In the genomic region with DNA sequence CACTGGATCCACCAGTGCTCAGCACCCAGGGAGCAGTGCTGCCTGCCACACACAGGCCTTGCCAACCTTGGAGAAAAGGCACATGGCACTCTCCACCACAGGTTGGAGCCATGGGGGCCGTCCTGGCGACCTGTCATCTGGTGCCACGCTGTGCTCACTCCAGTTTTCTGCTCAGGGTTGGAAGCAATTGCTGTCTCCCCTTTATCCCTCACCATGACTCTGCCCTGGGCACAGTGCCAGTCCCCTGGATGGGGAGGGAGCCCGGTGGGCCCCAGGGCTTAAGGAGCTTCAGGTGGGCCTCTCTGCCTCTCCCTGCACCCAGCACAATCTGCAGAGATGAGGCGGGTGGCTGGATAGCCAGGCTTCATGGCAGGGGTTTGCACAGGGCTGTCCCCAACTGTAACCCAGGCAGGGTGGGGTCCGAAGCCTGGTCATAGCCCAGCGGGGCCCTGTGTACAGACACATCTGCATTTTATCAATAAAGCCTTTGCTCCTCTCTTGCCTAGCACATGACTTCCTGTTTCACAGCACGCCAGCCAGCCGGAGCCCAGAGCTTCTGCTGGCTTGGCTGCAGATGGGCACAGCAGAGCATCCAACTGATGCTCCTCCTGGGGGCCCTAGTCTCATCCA, we compare ENCODE assay signal across 13 mouse cellular contexts. TPM values are rescaled to one million over a fixed set of nuclear protein-coding genes. Genes with fewer than 3 reads are reported as not detected.
DNase-seq lines count a peak whose midpoint lies in the region; ATAC-seq and TF ChIP-seq lines count a peak whose summit lies in the region.
"Had no signal": no experiment of that assay in that cellular context is flagged by ENCODE, and none has a peak within 500 bp of the region (broad histone marks: within the 10 kb centered on the region; RNA-seq: fewer than 3 reads in every experiment).

No protein-coding gene starts in this region.

- no peak overlapping the region for H3K4me2 ChIP-seq in forebrain, postnatal 0 days (ENCODE audit: low read depth)
- no peak overlapping the region for H3K4me2 ChIP-seq in forebrain, embryonic 11.5 days (ENCODE audit: low read depth, low read length, severe bottlenecking)
- H3K4me2 ChIP-seq in intestine, embryonic 16.5 days (ENCODE audit: low read depth, low read length), result no peak overlapping the region

- no peak overlapping the region for H3K4me3 ChIP-seq in forebrain, postnatal 0 days (ENCODE audit: low read depth, low read length)
- H3K4me3 ChIP-seq in forebrain, embryonic 11.5 days (ENCODE audit: low read depth, low read length), result no peak overlapping the region
- no peak overlapping the region for H3K4me3 ChIP-seq in bone marrow macrophage, adult 2 months (ENCODE audit: insufficient read depth, low read length)
- H3K4me3 ChIP-seq in intestine, embryonic 16.5 days (ENCODE audit: low read length), result no peak overlapping the region

- H3K36me3 ChIP-seq in forebrain, postnatal 0 days (ENCODE audit: insufficient read depth), result no peaks in the 10 kb centered on the region
- no peaks in the 10 kb centered on the region for H3K36me3 ChIP-seq in forebrain, embryonic 11.5 days (ENCODE audit: control insufficient read depth, insufficient read depth, low read length)
- H3K36me3 ChIP-seq in intestine, embryonic 16.5 days (ENCODE audit: control insufficient read depth, insufficient read depth, low read length), result no peaks in the 10 kb centered on the region

- no peaks in the 10 kb centered on the region for H3K4me1 ChIP-seq in forebrain, postnatal 0 days (ENCODE audit: insufficient read depth)
- peaks cover 3% of the 10 kb centered on the region; the same call in 1 of the 2 replicates for H3K4me1 ChIP-seq in forebrain, embryonic 11.5 days (replicated peaks; ENCODE audit: control insufficient read depth, insufficient read depth, low read length)
- H3K4me1 ChIP-seq in bone marrow macrophage, adult 2 months (ENCODE audit: control insufficient read depth, insufficient read depth, low read length), result peaks cover 12% of the 10 kb centered on the region
- peaks cover 6% of the 10 kb centered on the region; the same call in 1 of the 2 replicates for H3K4me1 ChIP-seq in intestine, embryonic 16.5 days (ENCODE audit: control insufficient read depth, insufficient read depth, low read length)

- no peak for TF ChIP-seq POLR2A in bone marrow macrophage, adult 2 months (IDR thresholded peaks at IDR 0.05; ENCODE audit: borderline replicate concordance, low read depth, low read length)

- DNase-seq in forebrain, postnatal 0 days, result no peak
- DNase-seq in forebrain, embryonic 11.5 days (ENCODE audit: low spot score), result no peak
- peak; percentile 51 to 61 for DNase-seq in layer of hippocampus, postnatal 10 days (ENCODE audit: low spot score in 2 of 2)
- no peak for DNase-seq in layer of hippocampus, adult 8-10 months (ENCODE audit: low spot score in 2 of 2)
- no peak for DNase-seq in yolk sac, embryonic 10.5 days (ENCODE audit: low spot score)
- no peak for DNase-seq in lung, postnatal 4 days

- H3K27me3 ChIP-seq in forebrain, postnatal 0 days (ENCODE audit: insufficient read depth, low read length), result no peaks in the 10 kb centered on the region
- no peaks in the 10 kb centered on the region for H3K27me3 ChIP-seq in forebrain, embryonic 11.5 days (ENCODE audit: control insufficient read depth, insufficient read depth, low read length)
- no peaks in the 10 kb centered on the region for H3K27me3 ChIP-seq in intestine, embryonic 16.5 days (replicated peaks; ENCODE audit: control insufficient read depth, insufficient read depth, low read length)

- no peaks in the 10 kb centered on the region for H3K9me3 ChIP-seq in forebrain, postnatal 0 days (ENCODE audit: low read length)
- no peaks in the 10 kb centered on the region for H3K9me3 ChIP-seq in forebrain, embryonic 11.5 days (ENCODE audit: control insufficient read depth, low read length)
- H3K9me3 ChIP-seq in intestine, embryonic 16.5 days (ENCODE audit: control insufficient read depth, low read length), result no peaks in the 10 kb centered on the region

- no peak for TF ChIP-seq CTCF in forebrain, postnatal 0 days (IDR thresholded peaks at IDR 0.05; ENCODE audit: low read depth)
- TF ChIP-seq CTCF in bone marrow macrophage, adult 2 months (IDR thresholded peaks at IDR 0.05; ENCODE audit: low read depth, low read length), result no peak

- H3K27ac ChIP-seq in forebrain, postnatal 0 days (ENCODE audit: low read depth, low read length), result no peak overlapping the region
- H3K27ac ChIP-seq in forebrain, embryonic 11.5 days (ENCODE audit: low read depth, low read length), result no peak overlapping the region
- peak overlapping the region; percentile 57 for H3K27ac ChIP-seq in bone marrow macrophage, adult 2 months (ENCODE audit: insufficient read depth, low read depth, low read length)
- no peak overlapping the region for H3K27ac ChIP-seq in intestine, embryonic 16.5 days (ENCODE audit: low read length)

- 66% methylated on average over 9 of the region's 9 CpGs for WGBS in forebrain, postnatal 0 days
- WGBS in forebrain, embryonic 11.5 days, result 79% methylated on average over 9 of the region's 9 CpGs
- 69% methylated on average over 9 of the region's 9 CpGs for WGBS in intestine, embryonic 16.5 days

- ATAC-seq in forebrain, postnatal 0 days, result peak; percentile 37; the same call in 1 of the 2 replicates
- ATAC-seq in forebrain, embryonic 11.5 days (replicated peaks; ENCODE audit: low FRiP score), result no peak
- ATAC-seq in intestine, embryonic 16.5 days, result no peak

- no peak overlapping the region for H3K9ac ChIP-seq in forebrain, postnatal 0 days
- H3K9ac ChIP-seq in forebrain, embryonic 11.5 days (ENCODE audit: low read length), result no peak overlapping the region
- H3K9ac ChIP-seq in intestine, embryonic 16.5 days (ENCODE audit: low read depth, low read length), result peak overlapping the region; percentile 16; the same call in 1 of the 2 replicates

RNA-seq across cellular contexts. Expression of gene Ankrd2, which starts 1.5 kb away (rescaled TPM):
- total RNA-seq in forebrain, postnatal 0 days (2014; rRNA removed), result 0.69 TPM in 1 of 2 replicates, not detected in the other
- 1.2 and 1.4 TPM in 2 replicates for polyA plus RNA-seq in forebrain, postnatal 0 days (2015; fragmentation: Nextera tagmentation; extraction: Ambion mirVana)
- not detected in 2 replicates for polyA plus RNA-seq in forebrain, embryonic 11.5 days (2014; fragmentation: Nextera tagmentation; extraction: Ambion mirVana)
- total RNA-seq in layer of hippocampus, postnatal 10 days (2021), result under 1 TPM; 0.34 to 0.40 TPM
- under 1 TPM in 2 of 4 experiments, not detected in 2; 0.30 to 0.47 TPM for total RNA-seq in layer of hippocampus, adult 8-10 months (2022)
- not detected in 2 replicates for polyA plus RNA-seq in bone marrow macrophage, adult 2 months (2012; ENCODE audit: insufficient read depth, insufficient read length, missing spikeins)
- 0.16 TPM in 1 of 2 replicates, not detected in the other for polyA plus RNA-seq in intestine, embryonic 16.5 days (2015; fragmentation: Nextera tagmentation; extraction: Ambion mirVana)
- total RNA-seq: CH12.LX; hematopoietic stem cell, adult 5-6 weeks; left cerebral cortex, postnatal 36 days had no signal
- polyA plus RNA-seq: small intestine, adult 2 months had no signal

RNA-seq across cellular contexts. Expression of gene Hoga1, which starts 11.1 kb away (rescaled TPM):
- 3.3 and 3.6 TPM in 2 replicates for total RNA-seq in forebrain, postnatal 0 days (2014; rRNA removed)
- 2.8 and 3.5 TPM in 2 replicates for polyA plus RNA-seq in forebrain, postnatal 0 days (2015; fragmentation: Nextera tagmentation; extraction: Ambion mirVana)
- 1.1 and 1.9 TPM in 2 replicates for polyA plus RNA-seq in forebrain, embryonic 11.5 days (2014; fragmentation: Nextera tagmentation; extraction: Ambion mirVana)
- 1 to 10 TPM; 9.1 to 9.3 TPM for total RNA-seq in layer of hippocampus, postnatal 10 days (2021)
- total RNA-seq in layer of hippocampus, adult 8-10 months (2022), result 10 to 100 TPM in 1 of 4 experiments, 1 to 10 TPM in 3; 7.2 to 11.6 (median 8.9) TPM
- polyA plus RNA-seq in bone marrow macrophage, adult 2 months (2012; ENCODE audit: insufficient read depth, insufficient read length, missing spikeins), result 1.9 and 2.3 TPM in 2 replicates
- 2.2 and 2.7 TPM in 2 replicates for polyA plus RNA-seq in intestine, embryonic 16.5 days (2015; fragmentation: Nextera tagmentation; extraction: Ambion mirVana)
- total RNA-seq: CH12.LX had no signal

RNA-seq across cellular contexts. Expression of gene 4933411K16Rik, which starts 17.8 kb away (rescaled TPM):
- total RNA-seq in forebrain, postnatal 0 days (2014; rRNA removed), result 0.15 and 0.24 TPM in 2 replicates
- polyA plus RNA-seq in forebrain, postnatal 0 days (2015; fragmentation: Nextera tagmentation; extraction: Ambion mirVana), result not detected in 2 replicates
- polyA plus RNA-seq in forebrain, embryonic 11.5 days (2014; fragmentation: Nextera tagmentation; extraction: Ambion mirVana), result 0.13 TPM in 1 of 2 replicates, not detected in the other
- 1 to 10 TPM in 1 of 2 experiments, under 1 TPM in 1; 0.71 to 1.4 TPM for total RNA-seq in layer of hippocampus, postnatal 10 days (2021)
- total RNA-seq in layer of hippocampus, adult 8-10 months (2022), result 1 to 10 TPM; 1.7 to 2.7 (median 2.1) TPM
- polyA plus RNA-seq in bone marrow macrophage, adult 2 months (2012; ENCODE audit: insufficient read depth, insufficient read length, missing spikeins), result 0.54 TPM in 1 of 2 replicates, not detected in the other
- polyA plus RNA-seq in intestine, embryonic 16.5 days (2015; fragmentation: Nextera tagmentation; extraction: Ambion mirVana), result 0.16 TPM in 1 of 2 replicates, not detected in the other
- total RNA-seq: CH12.LX; hematopoietic stem cell, adult 5-6 weeks had no signal
- polyA plus RNA-seq: neural tube, embryonic 11.5 days; small intestine, adult 2 months had no signal

RNA-seq across cellular contexts. Expression of gene Morn4, which starts 51.9 kb away (rescaled TPM):
- 55.9 and 57.0 TPM in 2 replicates for total RNA-seq in forebrain, postnatal 0 days (2014; rRNA removed)
- polyA plus RNA-seq in forebrain, postnatal 0 days (2015; fragmentation: Nextera tagmentation; extraction: Ambion mirVana), result 150 and 167 TPM in 2 replicates
- polyA plus RNA-seq in forebrain, embryonic 11.5 days (2014; fragmentation: Nextera tagmentation; extraction: Ambion mirVana), result 52.9 and 63.1 TPM in 2 replicates
- total RNA-seq in layer of hippocampus, postnatal 10 days (2021), result 10 to 100 TPM; 63.7 to 68.2 TPM
- total RNA-seq in layer of hippocampus, adult 8-10 months (2022), result 10 to 100 TPM; 59.1 to 70.6 (median 64.3) TPM
- 1.3 and 1.4 TPM in 2 replicates for polyA plus RNA-seq in bone marrow macrophage, adult 2 months (2012; ENCODE audit: insufficient read depth, insufficient read length, missing spikeins)
- 13.9 and 15.8 TPM in 2 replicates for polyA plus RNA-seq in intestine, embryonic 16.5 days (2015; fragmentation: Nextera tagmentation; extraction: Ambion mirVana)

RNA-seq across cellular contexts. Expression of gene Ubtd1, which starts 52.7 kb away (rescaled TPM):
- total RNA-seq in forebrain, postnatal 0 days (2014; rRNA removed), result 18.7 and 22.2 TPM in 2 replicates
- polyA plus RNA-seq in forebrain, postnatal 0 days (2015; fragmentation: Nextera tagmentation; extraction: Ambion mirVana), result 12.2 and 13.3 TPM in 2 replicates
- polyA plus RNA-seq in forebrain, embryonic 11.5 days (2014; fragmentation: Nextera tagmentation; extraction: Ambion mirVana), result 8.5 and 9.7 TPM in 2 replicates
- 10 to 100 TPM; 15.8 to 18.9 TPM for total RNA-seq in layer of hippocampus, postnatal 10 days (2021)
- total RNA-seq in layer of hippocampus, adult 8-10 months (2022), result 10 to 100 TPM; 11.2 to 14.4 (median 13.2) TPM
- 44.1 and 46.7 TPM in 2 replicates for polyA plus RNA-seq in bone marrow macrophage, adult 2 months (2012; ENCODE audit: insufficient read depth, insufficient read length, missing spikeins)
- 11.2 and 13.3 TPM in 2 replicates for polyA plus RNA-seq in intestine, embryonic 16.5 days (2015; fragmentation: Nextera tagmentation; extraction: Ambion mirVana)

Comparison
In these comparisons a context has a peak if more than half of its experiments do, and no peak if none do; other contexts are left out.
1. DNase-seq: peak in layer of hippocampus, postnatal 10 days (2 of 2); none in forebrain, postnatal 0 days (single experiment), forebrain, embryonic 11.5 days (single experiment), layer of hippocampus, adult 8-10 months (0 of 2), yolk sac, embryonic 10.5 days (single experiment) and lung, postnatal 4 days (0 of 2).